In genomic region chr11:121746941-121747494, GRCm38 (mm10) we compare ENCODE assay signal across 32 mouse cellular contexts. TPM values are rescaled to one million over a fixed set of nuclear protein-coding genes. Genes with fewer than 3 reads are reported as not detected.
DNase-seq lines count a peak whose midpoint lies in the region; ATAC-seq and TF ChIP-seq lines count a peak whose summit lies in the region.
"Had no signal": no experiment of that assay in that cellular context is flagged by ENCODE, and none has a peak within 500 bp of the region (broad histone marks: within the 10 kb centered on the region; RNA-seq: fewer than 3 reads in every experiment).

No protein-coding gene starts in this region.

- no peak overlapping the region for H3K4me2 ChIP-seq in heart, embryonic 12.5 days
- peak overlapping the region; percentile 43 for H3K4me2 ChIP-seq in myocyte (ENCODE audit: low read depth)
- H3K4me2 ChIP-seq: embryonic facial prominence, embryonic 13.5 days; forebrain, embryonic 12.5 days; kidney, embryonic 15.5 days; limb, embryonic 12.5 days; liver, embryonic 11.5 days; midbrain, embryonic 12.5 days; neural tube, embryonic 13.5 days; stomach, embryonic 15.5 days had no signal

- no peak for TF ChIP-seq POLR2A in myocyte (IDR thresholded peaks at IDR 0.05; ENCODE audit: insufficient read length, low read depth)

- TF ChIP-seq CTCF in Patski (IDR thresholded peaks at IDR 0.05) = no peak

- no peak overlapping the region for H3ac ChIP-seq in myocyte (ENCODE audit: control insufficient read depth, insufficient read length)

- no peaks in the 10 kb centered on the region for H3K79me2 ChIP-seq in myocyte (ENCODE audit: control insufficient read depth, insufficient read depth)

- peak; percentile 90 for DNase-seq in heart, adult 11 months
- DNase-seq in 3T3-L1 (ENCODE audit: low read depth, low spot score) (peak; percentile 86), Patski (ENCODE audit: low read depth, low spot score) (no peak)
- no peak for DNase-seq in urinary bladder, postnatal 36 days (ENCODE audit: low spot score in 2 of 2)
- DNase-seq in adrenal gland, postnatal 36 days = no peak
- DNase-seq: adrenal gland, adult 2 months; cerebellum, adult 11-12 months; cerebellum, adult 9-11 months; embryo, embryonic 11 days; gastrocnemius, postnatal 25 days; heart, adult 2 months; heart, postnatal 14 days; kidney, adult 18-20 months; kidney, postnatal 36 days; lung, postnatal 36 days; right cerebral cortex, postnatal 25 days; thymus, postnatal 36 days had no signal

- CTCF ChIA-PET in Patski (lab: Charles Lee) = interaction anchor here (0.8 to 1.3 kb wide), 4 partner anchors 9 to 62 kb away, joined by 3 to 4 read pairs (median 4); no protein-coding TSS in a partner anchor

- in situ Hi-C loops in Patski (cut with MboI; ENCODE audit: low pct_unique_long_range_greater_than_20kb) = no loop called here

- no peak overlapping the region for H3K4me3 ChIP-seq in heart, embryonic 12.5 days
- H3K4me3 ChIP-seq in myocyte = no peak overlapping the region
- H3K4me3 ChIP-seq: embryonic facial prominence, embryonic 13.5 days; forebrain, embryonic 12.5 days; heart, adult 2 months; kidney, embryonic 15.5 days; layer of hippocampus, adult 2 months; left cerebral cortex, adult 2 months; limb, embryonic 12.5 days; megakaryocyte, embryonic 14.5 days; midbrain, embryonic 12.5 days; neural tube, embryonic 13.5 days; stomach, embryonic 15.5 days had no signal

- no peak for ATAC-seq in heart, embryonic 12.5 days (ENCODE audit: insufficient number of reproducible peaks, low FRiP score)
- peak; percentile 68 for ATAC-seq in Patski
- ATAC-seq: hindbrain, embryonic 16.5 days had no signal

- no peak overlapping the region for H3K9ac ChIP-seq in heart, embryonic 12.5 days
- H3K9ac ChIP-seq: embryonic facial prominence, embryonic 13.5 days; forebrain, embryonic 12.5 days; kidney, embryonic 15.5 days; limb, embryonic 12.5 days; midbrain, embryonic 12.5 days; neural tube, embryonic 13.5 days; stomach, embryonic 15.5 days had no signal

- no peak overlapping the region for H3K27ac ChIP-seq in heart, embryonic 12.5 days (ENCODE audit: poor library complexity, severe bottlenecking)
- H3K27ac ChIP-seq: embryonic facial prominence, embryonic 13.5 days; forebrain, embryonic 12.5 days; heart, adult 2 months; kidney, embryonic 15.5 days; layer of hippocampus, adult 2 months; left cerebral cortex, adult 2 months; limb, embryonic 12.5 days; midbrain, embryonic 12.5 days; neural tube, embryonic 13.5 days; stomach, embryonic 15.5 days had no signal

- POLR2A ChIA-PET in Patski (lab: Charles Lee) = no interaction called here

- 66% methylated on average over 12 of the region's 12 CpGs for WGBS in heart, embryonic 12.5 days

- H3K4me1 ChIP-seq in heart, embryonic 12.5 days (replicated peaks) = no peaks in the 10 kb centered on the region
- H3K4me1 ChIP-seq: forebrain, embryonic 12.5 days; kidney, embryonic 15.5 days; limb, embryonic 12.5 days; midbrain, embryonic 12.5 days; neural tube, embryonic 13.5 days; stomach, embryonic 15.5 days had no signal

- H3K27me3 ChIP-seq in heart, embryonic 12.5 days (replicated peaks) = no peaks in the 10 kb centered on the region; the same call in 1 of the 2 replicates
- H3K27me3 ChIP-seq in Patski (no peaks in the 10 kb centered on the region), myocyte (ENCODE audit: control insufficient read depth, insufficient read depth, insufficient read length) (no peaks in the 10 kb centered on the region)
- H3K27me3 ChIP-seq: embryonic facial prominence, embryonic 13.5 days; forebrain, embryonic 12.5 days; kidney, embryonic 15.5 days; limb, embryonic 12.5 days; midbrain, embryonic 12.5 days; neural tube, embryonic 13.5 days; stomach, embryonic 15.5 days had no signal

- H3K36me3 ChIP-seq in heart, embryonic 12.5 days = no peaks in the 10 kb centered on the region
- no peaks in the 10 kb centered on the region for H3K36me3 ChIP-seq in myocyte (ENCODE audit: control insufficient read depth, insufficient read depth)
- H3K36me3 ChIP-seq: embryonic facial prominence, embryonic 13.5 days; forebrain, embryonic 12.5 days; G1E; kidney, embryonic 15.5 days; limb, embryonic 12.5 days; midbrain, embryonic 12.5 days; neural tube, embryonic 13.5 days; stomach, embryonic 15.5 days had no signal

- H3K9me3 ChIP-seq in heart, embryonic 12.5 days (replicated peaks) = no peaks in the 10 kb centered on the region
- H3K9me3 ChIP-seq: embryonic facial prominence, embryonic 13.5 days; forebrain, embryonic 12.5 days; G1E; kidney, embryonic 15.5 days; limb, embryonic 12.5 days; megakaryocyte, embryonic 14.5 days; midbrain, embryonic 12.5 days; neural tube, embryonic 13.5 days; stomach, embryonic 15.5 days had no signal

TF ChIP-seq in myocyte, 11 proteins besides CTCF, POLR2A, EP300 and RAD21:
- TF ChIP-seq CEBPB (IDR thresholded peaks at IDR 0.05; ENCODE audit: insufficient read depth, poor library complexity, severe bottlenecking) (no peak), REST (IDR thresholded peaks at IDR 0.05; ENCODE audit: insufficient read depth, insufficient read length) (no peak)

RNA-seq across cellular contexts. Expression of gene Metrnl, which starts 45.7 kb away (rescaled TPM):
- 8.4 and 8.9 TPM in 2 replicates for polyA plus RNA-seq in heart, embryonic 12.5 days (2016; fragmentation: Nextera tagmentation; extraction: Ambion mirVana)
- 89.5 TPM for polyA plus RNA-seq in Patski (2021)
- polyA plus RNA-seq in myocyte (2012; fragmentation: generic; extraction: Trizol) = 44.0 TPM
- 10 to 100 TPM; 36.4 to 37.6 TPM for total RNA-seq in adrenal gland, postnatal 36 days (2021)
- total RNA-seq: G1E had no signal
- polyA plus RNA-seq: G1E had no signal

Comparison
In these comparisons a context has a peak if more than half of its experiments do, and no peak if none do; other contexts are left out.
1. DNase-seq: peak in heart, adult 11 months (single experiment) and 3T3-L1 (single experiment); none in Patski (single experiment), urinary bladder, postnatal 36 days (0 of 2) and adrenal gland, postnatal 36 days (0 of 2).